Mouse (Mus musculus): ENCODE results near the gene Ctdspl. TPM values are rescaled to one million over a fixed set of nuclear protein-coding genes. Genes with fewer than 3 reads are reported as not detected.

The Ctdspl gene
- polyA plus RNA-seq, 2 experiments, result 2.3 to 3.6 TPM

DNA sequence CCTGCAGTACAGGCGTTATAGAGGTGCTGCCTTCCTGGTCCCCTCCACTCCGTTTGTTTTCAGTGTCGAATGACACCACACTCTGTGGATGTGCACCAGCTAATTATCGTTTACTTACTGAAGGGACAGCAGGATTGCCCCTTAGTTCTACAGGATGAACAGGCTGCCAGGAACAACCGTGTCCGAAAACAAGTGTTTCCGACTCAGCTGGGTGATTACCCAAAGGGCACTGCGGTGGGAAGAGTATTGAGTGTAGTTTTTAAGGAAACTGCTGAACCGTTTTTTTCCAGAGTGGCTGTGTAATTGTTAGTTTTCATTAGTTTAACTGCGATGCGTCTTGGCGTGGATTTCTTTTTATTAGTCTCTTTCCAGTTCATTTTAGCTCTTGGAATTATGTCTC lies 9.8 kb downstream of the Ctdspl start:
- ATAC-seq (ENCODE audit: insufficient read depth) (no peak), DNase-seq (ENCODE audit: low read depth in 3 of 3, low spot score in 3 of 3) (no peak)
- no peaks in the 10 kb centered on the region for H3K9me3 ChIP-seq (ENCODE audit: control insufficient read depth, low read length)
- 66% methylated on average over 12 of the region's 12 CpGs for WGBS (ENCODE audit: insufficient replicate concordance)
- H3K4me1 ChIP-seq (replicated peaks; ENCODE audit: control insufficient read depth in 2 of 2, insufficient read depth in 2 of 2, low read length in 1 of 2), result peaks cover 0 to 7% of the 10 kb centered on the region in 2 experiments; a peak in 2 of 4 replicates
- H3K9ac ChIP-seq (replicated peaks), result no peak overlapping the region
- H3K27ac ChIP-seq, result no peak overlapping the region
- no peaks in the 10 kb centered on the region for H3K27me3 ChIP-seq (ENCODE audit: control insufficient read depth, insufficient read depth, low read length)
- H3K4me2 ChIP-seq (ENCODE audit: low read depth), result no peak overlapping the region
- H3K36me3 ChIP-seq (replicated peaks; ENCODE audit: control insufficient read depth, insufficient read depth, low read depth), result no peaks in the 10 kb centered on the region
- TF ChIP-seq EP300 (IDR thresholded peaks at IDR 0.05; ENCODE audit: low read depth) (no peak), CTCF (IDR thresholded peaks at IDR 0.05; ENCODE audit: low read depth) (no peak)
- H3K4me3 ChIP-seq (ENCODE audit: insufficient read depth in 1 of 2, low read depth in 2 of 2, low read length in 2 of 2), result no peak overlapping the region

DNA sequence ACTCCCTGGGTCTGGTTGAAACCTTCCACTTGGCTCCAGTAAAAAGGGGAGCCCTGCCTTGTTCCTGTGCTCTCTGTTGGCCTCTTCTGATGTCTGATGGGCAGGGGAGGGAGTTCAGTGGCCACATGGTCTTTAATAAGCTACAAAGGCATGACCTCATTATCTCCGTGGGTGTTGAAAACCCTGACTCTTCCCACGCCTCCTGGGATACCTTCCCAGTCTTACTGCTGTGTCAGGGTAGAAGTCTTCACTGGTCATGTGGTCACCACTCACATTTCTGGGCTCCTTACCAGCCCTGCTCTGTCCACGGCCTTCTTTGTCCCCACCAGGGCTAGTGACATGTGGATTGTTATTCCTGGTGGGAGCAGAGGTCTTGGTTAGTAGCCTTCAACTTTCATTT lies 11.3 kb downstream of the Ctdspl start:
- no peak overlapping the region for H3K9ac ChIP-seq (replicated peaks)
- ATAC-seq (ENCODE audit: insufficient read depth) (no peak), DNase-seq (ENCODE audit: low read depth in 3 of 3, low spot score in 3 of 3) (no peak)
- TF ChIP-seq EP300 (IDR thresholded peaks at IDR 0.05; ENCODE audit: low read depth), result no peak
- TF ChIP-seq CTCF (IDR thresholded peaks at IDR 0.05; ENCODE audit: low read depth), result no peak
- H3K27ac ChIP-seq, result no peak overlapping the region
- H3K36me3 ChIP-seq (replicated peaks; ENCODE audit: control insufficient read depth, insufficient read depth, low read depth), result no peaks in the 10 kb centered on the region
- no peaks in the 10 kb centered on the region for H3K27me3 ChIP-seq (ENCODE audit: control insufficient read depth, insufficient read depth, low read length)
- H3K4me2 ChIP-seq (ENCODE audit: low read depth), result no peak overlapping the region
- no peak overlapping the region for H3K4me3 ChIP-seq (ENCODE audit: insufficient read depth in 1 of 2, low read depth in 2 of 2, low read length in 2 of 2)
- WGBS (ENCODE audit: insufficient replicate concordance), result 65% methylated on average over 3 of the region's 3 CpGs
- H3K9me3 ChIP-seq (ENCODE audit: control insufficient read depth, low read length), result no peaks in the 10 kb centered on the region
- H3K4me1 ChIP-seq (replicated peaks; ENCODE audit: control insufficient read depth in 2 of 2, insufficient read depth in 2 of 2, low read length in 1 of 2), result peaks cover 0 to 7% of the 10 kb centered on the region in 2 experiments; a peak in 2 of 4 replicates

DNA sequence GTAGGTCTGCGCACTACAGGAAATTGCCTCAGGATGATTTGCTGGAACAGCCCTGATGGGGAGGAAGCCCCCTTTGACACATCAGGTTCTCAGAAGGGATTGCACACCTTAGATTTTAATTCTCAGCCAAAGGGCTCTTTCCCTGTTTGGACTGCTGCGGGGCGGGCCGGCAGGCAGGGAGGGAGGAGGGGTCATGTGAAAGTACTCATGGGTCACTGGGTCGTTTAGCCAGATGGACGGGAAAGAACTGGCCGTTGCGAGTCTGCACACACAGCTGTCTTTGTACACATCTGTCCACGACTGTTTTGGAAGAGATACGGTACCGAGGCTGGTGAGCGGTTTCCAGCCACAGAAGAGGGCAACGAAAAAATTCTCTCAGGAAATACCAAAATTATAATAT lies 13.2 kb downstream of the Ctdspl start:
- DNase-seq (ENCODE audit: low read depth in 3 of 3, low spot score in 3 of 3) (no peak), ATAC-seq (ENCODE audit: insufficient read depth) (no peak)
- 67% methylated on average over 13 of the region's 13 CpGs for WGBS (ENCODE audit: insufficient replicate concordance)
- H3K27me3 ChIP-seq (ENCODE audit: control insufficient read depth, insufficient read depth, low read length), result no peaks in the 10 kb centered on the region
- H3K27ac ChIP-seq, result no peak overlapping the region
- TF ChIP-seq EP300 (IDR thresholded peaks at IDR 0.05; ENCODE audit: low read depth) (no peak), CTCF (IDR thresholded peaks at IDR 0.05; ENCODE audit: low read depth) (no peak)
- no peak overlapping the region for H3K9ac ChIP-seq (replicated peaks)
- H3K4me1 ChIP-seq (replicated peaks; ENCODE audit: control insufficient read depth in 2 of 2, insufficient read depth in 2 of 2, low read length in 1 of 2), result peaks cover 3 to 12% of the 10 kb centered on the region in 2 experiments; a peak in 2 of 4 replicates
- H3K4me2 ChIP-seq (ENCODE audit: low read depth), result no peak overlapping the region
- H3K36me3 ChIP-seq (replicated peaks; ENCODE audit: control insufficient read depth, insufficient read depth, low read depth), result no peaks in the 10 kb centered on the region
- no peak overlapping the region for H3K4me3 ChIP-seq (ENCODE audit: insufficient read depth in 1 of 2, low read depth in 2 of 2, low read length in 2 of 2)
- H3K9me3 ChIP-seq (ENCODE audit: control insufficient read depth, low read length), result no peaks in the 10 kb centered on the region

DNA sequence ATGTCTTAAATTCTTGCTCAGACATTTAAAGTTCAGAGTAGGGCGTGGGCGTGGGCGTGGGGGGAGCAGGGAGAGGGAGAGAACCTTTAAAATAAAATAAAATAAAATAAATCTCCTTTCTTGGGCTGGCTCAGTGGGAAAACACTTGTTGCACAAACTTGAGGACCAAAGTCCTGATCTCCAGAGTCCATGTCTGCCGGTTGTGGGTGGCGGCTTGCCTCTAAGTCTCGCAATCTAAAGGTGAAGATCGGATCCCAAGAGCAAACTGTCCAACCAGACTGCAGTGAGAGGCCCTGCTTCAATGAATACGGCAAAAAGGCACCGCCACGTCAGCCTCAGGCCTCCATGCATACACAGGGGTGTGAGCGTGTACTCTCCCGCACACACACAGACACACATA lies 13.6 kb downstream of the Ctdspl start:
- TF ChIP-seq EP300 (IDR thresholded peaks at IDR 0.05; ENCODE audit: low read depth) (no peak), CTCF (IDR thresholded peaks at IDR 0.05; ENCODE audit: low read depth) (no peak)
- Histone ChIP-seq H3K9ac (replicated peaks) (no peak overlapping the region), H3K4me1 (replicated peaks; ENCODE audit: control insufficient read depth in 2 of 2, insufficient read depth in 2 of 2, low read length in 1 of 2) (peaks cover 3 to 15% of the 10 kb centered on the region in 2 experiments; a peak in 2 of 4 replicates), H3K4me2 (ENCODE audit: low read depth) (no peak overlapping the region), H3K4me3 (ENCODE audit: insufficient read depth in 1 of 2, low read depth in 2 of 2, low read length in 2 of 2) (no peak overlapping the region), H3K9me3 (ENCODE audit: control insufficient read depth, low read length) (no peaks in the 10 kb centered on the region), H3K27me3 (ENCODE audit: control insufficient read depth, insufficient read depth, low read length) (no peaks in the 10 kb centered on the region), H3K27ac (no peak overlapping the region), H3K36me3 (replicated peaks; ENCODE audit: control insufficient read depth, insufficient read depth, low read depth) (no peaks in the 10 kb centered on the region)
- ATAC-seq (ENCODE audit: insufficient read depth) (no peak), DNase-seq (ENCODE audit: low read depth in 3 of 3, low spot score in 3 of 3) (no peak)
- 76% methylated on average over 12 of the region's 12 CpGs for WGBS (ENCODE audit: insufficient replicate concordance)

DNA sequence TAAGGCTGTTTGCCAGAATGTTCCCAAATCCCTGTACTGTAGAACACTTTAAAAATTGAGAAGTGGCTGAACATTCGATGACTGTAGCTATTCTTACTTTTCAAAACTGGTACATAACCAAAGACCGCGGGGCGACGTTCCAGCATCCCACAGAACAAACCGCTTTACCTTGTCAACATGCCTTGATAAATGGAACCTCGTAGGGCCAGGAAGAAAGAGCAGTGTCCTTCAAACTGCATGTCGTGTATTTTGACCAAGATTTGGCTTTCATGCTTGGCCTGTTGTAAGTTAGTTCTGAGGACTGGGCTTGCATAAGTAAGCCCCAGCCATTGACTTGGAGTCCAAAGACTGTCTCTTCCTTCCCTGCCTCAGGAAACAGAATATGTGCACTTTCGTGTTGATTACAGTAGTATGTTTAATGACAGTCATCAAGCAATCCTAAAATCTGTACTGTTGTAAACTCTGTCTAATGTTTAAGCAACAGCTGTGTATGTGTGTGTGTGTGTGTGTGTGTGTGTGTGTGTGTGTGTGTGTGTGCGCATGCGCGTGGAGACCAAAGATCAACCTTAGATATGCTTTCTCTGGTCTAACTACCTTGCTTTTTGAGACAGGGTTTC lies 14.4 kb downstream of the Ctdspl start:
- Histone ChIP-seq H3K9ac (replicated peaks) (no peak overlapping the region), H3K27me3 (ENCODE audit: control insufficient read depth, insufficient read depth, low read length) (no peaks in the 10 kb centered on the region), H3K27ac (no peak overlapping the region), H3K9me3 (ENCODE audit: control insufficient read depth, low read length) (no peaks in the 10 kb centered on the region), H3K4me1 (replicated peaks; ENCODE audit: control insufficient read depth in 2 of 2, insufficient read depth in 2 of 2, low read length in 1 of 2) (peaks cover 3 to 15% of the 10 kb centered on the region in 2 experiments; a peak in 2 of 4 replicates), H3K4me2 (ENCODE audit: low read depth) (no peak overlapping the region), H3K36me3 (replicated peaks; ENCODE audit: control insufficient read depth, insufficient read depth, low read depth) (no peaks in the 10 kb centered on the region), H3K4me3 (ENCODE audit: insufficient read depth in 1 of 2, low read depth in 2 of 2, low read length in 2 of 2) (no peak overlapping the region)
- 76% methylated on average over 12 of the region's 12 CpGs for WGBS (ENCODE audit: insufficient replicate concordance)
- no peak for ATAC-seq (ENCODE audit: insufficient read depth)
- TF ChIP-seq EP300 (IDR thresholded peaks at IDR 0.05; ENCODE audit: low read depth), result no peak
- no peak for TF ChIP-seq CTCF (IDR thresholded peaks at IDR 0.05; ENCODE audit: low read depth)
- no peak for DNase-seq (ENCODE audit: low read depth in 3 of 3, low spot score in 3 of 3)
